Mouse (Mus musculus) thymus, postnatal 25 days (tissue): ENCODE data around the gene Ddx5.
A peak's percentile ranks its signal among the peaks of the same experiment; 100 is the strongest.
"Not testable (repeated sequence)": the region's sequence is repeated elsewhere in the genome, so short reads cannot be mapped to it uniquely, and the experiment has no call there.

Source experiments
- DNase-seq: peaks from one replicate; pipeline ENCODE4 v3.0.0; 2022

The Ddx5 gene

DNA sequence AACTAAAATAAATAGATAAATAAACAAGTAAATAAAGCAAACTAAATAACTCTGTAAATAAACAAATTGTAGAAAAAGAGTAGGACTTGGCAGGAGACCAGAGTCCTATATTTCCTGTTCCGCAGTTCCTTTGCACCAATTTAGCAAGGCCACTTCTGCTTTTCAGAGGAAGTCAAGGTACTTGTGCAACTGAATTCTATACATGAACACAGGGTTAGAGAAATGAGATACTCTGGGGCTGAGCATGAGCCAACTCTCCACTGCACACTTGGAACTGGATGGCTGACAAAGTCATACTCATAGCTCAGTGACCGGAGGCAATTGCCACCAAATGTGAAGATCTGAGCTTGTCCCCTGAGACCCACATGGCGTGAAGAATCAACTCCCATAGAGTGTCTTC is 30.0 kb downstream of the Ddx5 start:
- no peak for DNase-seq

DNA sequence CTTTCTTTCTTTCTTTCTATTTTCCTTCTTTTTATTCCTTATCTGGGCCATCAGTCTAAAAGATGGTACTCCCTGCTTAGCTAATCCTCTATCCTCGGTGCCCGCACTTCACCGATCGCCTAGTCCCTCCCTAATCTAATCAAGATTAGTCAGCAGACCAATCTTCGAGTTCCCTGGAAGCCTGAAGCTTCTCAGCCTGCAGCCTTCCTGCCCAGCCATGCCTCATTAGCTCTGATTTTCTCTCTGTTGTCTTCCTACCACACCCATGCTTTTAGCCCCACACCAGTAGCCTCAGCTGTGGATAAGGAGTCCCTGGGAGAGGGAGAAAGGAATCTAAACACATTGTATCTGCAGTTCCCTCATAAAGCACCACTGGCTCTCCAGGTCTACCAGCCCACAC is 33.4 kb downstream of the Ddx5 start:
- DNase-seq, result no peak

DNA sequence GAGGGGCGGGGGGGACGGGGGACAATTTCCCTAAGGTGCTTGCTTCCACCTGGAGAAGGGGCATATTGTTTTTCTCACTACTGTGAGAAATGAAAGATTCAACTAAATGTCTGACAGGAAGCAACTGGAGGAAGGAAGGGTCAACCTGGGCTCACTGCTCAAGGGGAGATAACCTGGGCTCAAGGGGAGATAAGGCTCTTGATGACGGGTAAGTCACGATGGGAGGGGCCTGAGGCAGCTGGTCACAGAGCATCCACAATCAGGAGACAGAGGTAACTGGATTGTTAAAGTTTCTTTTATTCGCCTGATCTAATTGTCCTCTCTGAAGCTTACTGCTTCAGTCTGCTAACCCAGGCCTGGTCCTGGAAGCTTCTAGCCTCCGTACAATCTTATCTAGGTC is 35.7 kb downstream of the Ddx5 start:
- no peak for DNase-seq

DNA sequence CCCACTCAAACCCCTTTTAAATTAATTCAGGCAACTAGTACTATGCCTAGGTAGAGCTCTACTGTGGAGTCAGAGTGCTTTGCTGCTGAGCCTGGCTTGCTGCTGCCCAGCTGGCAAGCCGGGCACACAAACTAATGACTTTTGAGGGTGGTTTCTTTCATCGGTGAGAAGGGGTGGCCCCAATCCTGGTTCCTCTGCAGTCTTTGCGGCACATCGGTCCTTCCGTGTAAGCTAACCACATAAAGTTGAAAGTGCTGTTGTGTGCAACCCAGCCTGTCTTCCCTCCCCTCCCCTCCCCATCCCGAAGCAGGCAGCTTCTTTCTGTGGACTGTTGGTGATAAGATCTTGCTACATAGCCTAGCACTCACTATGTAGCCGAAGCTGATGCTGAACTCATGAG is 36.9 kb downstream of the Ddx5 start:
- DNase-seq, result peak; percentile 65

DNA sequence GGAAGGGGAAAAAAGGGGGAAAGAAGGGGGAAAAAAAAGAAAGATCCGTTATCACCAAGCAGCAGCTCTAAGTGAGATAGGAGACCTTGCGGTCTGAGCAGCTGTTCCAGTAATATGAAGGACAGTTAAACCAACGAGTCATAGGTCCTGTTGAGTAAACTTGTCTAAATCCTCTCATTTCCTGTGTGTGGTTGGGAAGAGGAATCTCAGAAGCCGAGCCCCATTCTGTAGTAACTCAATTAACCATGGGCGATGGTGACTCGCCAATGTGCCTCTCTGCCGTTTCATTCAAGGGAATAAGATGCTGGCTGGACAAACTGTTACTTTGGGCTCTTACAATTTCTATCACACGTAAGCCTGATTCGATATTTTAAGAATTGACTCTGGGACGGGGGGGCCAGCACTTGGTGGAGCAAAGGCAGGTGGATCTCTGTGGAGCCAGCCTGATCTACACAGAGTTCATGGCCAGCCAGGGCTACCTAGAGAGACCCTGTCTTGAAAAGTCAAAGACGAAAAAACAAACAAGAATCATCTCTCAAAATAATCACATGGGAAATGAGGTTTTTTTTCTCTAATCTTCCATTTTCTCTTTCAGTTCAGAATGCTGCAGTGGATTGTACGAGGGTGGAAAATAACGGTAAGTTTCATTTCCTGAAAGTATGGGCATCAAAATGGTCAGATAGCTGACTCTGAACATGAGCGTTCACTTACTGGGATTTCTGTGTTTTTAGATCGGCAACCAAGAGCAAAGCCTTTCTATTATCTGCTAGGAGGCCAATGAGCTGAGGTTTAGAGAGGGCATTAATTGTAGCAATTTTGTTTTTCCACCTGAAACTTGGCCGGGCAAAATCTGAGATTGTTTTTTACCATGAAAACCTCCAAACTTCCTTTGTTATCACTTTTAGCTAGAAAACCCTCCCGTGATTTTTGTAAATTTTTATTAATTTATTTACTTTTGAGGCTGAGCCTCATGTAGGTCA is 37.7 kb downstream of the Ddx5 start, which contains the start of gene Milr1:
Gene Milr1 (plus strand): TSS at position 188 of the 980 bp plus-strand sequence.
- peak; percentile 42 for DNase-seq

DNA sequence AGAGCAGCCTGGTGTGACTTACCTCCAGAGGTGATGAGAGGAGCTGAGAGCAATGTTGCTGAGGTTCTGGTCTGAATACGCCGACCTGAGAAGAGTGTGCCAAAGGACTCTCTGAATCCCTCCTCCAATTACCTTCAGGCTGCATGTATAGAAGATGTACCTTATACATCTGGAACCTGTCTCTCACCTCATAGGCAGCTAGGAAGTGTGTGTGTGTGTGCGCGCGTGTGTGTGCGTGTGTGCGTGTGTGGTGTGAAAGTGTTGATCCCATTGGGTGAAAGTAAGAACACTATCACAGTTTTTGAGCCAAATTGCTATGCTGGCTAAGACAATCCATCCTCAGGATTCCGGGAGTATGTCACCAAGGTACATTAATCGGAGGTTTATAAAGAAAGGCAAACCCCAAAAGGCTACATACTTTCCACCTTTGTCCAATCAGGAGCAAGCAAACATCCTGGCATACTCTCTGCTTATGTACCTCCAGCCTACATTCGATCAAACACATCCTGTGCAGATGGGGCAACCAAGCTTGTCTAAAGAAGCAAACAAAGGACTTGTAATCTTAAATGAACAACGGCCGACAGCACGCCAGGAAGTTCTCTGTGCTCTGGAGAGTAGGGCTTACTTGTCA is 38.7 kb downstream of the Ddx5 start, which contains the start of gene Pecam1:
Gene Pecam1 (minus strand): TSS at position 508 of the 631 bp plus-strand sequence.
- DNase-seq, result peak; percentile 71

DNA sequence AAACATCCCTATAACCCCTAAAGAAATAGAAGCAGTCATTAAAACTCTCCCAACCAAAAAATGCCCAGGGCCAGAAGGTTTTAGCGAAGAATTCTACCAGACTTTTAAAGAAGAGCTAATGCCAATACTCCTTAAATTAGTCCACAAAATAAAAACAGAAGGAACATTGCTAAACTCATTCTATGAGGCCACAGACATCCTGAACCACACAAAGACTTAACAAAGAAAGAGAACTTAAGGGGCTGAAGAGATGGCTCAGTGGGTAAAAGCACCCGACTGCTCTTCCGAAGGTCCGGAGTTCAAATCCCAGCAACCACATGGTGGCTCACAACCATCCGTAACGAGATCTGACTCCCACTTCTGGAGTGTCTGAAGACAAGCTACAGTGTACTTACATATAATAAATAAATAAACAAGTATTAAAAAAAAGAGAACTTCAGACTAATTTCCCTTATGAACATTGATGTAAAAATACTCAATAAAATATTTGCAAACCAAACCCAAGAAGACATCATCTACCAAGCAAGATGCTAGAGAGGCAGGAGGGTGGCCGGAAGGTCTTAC is 39.3 kb downstream of the Ddx5 start:
- not testable (repeated sequence) for DNase-seq

DNA sequence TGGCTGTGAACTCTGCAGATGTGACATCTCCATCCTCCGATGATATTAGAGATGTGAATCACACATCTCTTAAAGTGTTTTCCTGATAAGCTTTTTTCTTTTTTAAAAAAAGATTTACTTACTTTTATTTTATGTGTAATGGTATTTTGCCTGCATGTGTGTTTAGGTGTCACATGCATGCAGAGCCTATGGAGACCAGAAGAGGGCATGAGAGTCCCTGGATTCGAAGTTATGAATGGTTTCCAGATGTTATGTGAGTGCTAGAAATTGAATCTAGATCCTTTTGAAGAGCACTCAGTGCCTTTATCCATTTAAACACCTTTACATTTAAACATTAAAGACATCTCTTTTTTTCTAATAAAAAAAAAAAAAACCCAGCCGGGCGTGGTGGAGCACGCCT is 44.0 kb downstream of the Ddx5 start:
- DNase-seq, result no peak

DNA sequence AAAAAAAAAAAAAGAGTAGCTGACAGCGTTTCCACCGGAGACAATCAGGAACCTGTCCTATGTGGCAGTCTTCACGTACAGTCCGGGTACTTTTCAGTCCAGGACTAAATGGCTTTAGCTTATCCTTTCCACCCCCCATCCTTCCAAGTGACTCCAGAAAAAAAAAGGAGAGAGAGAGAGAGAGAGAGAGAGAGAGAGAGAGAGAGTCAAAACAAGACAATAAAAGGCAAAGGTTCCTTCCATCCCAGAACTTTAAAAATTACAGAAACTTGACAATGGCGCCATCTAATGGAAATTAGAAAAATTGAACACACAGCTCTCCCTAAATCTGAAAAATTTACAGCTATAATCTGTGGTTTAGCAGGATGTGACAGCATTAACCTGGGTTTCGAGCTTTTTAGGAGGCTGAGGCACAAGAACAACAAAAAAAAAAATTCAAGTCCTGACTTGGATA is 46.6 kb downstream of the Ddx5 start:
- DNase-seq, result no peak

DNA sequence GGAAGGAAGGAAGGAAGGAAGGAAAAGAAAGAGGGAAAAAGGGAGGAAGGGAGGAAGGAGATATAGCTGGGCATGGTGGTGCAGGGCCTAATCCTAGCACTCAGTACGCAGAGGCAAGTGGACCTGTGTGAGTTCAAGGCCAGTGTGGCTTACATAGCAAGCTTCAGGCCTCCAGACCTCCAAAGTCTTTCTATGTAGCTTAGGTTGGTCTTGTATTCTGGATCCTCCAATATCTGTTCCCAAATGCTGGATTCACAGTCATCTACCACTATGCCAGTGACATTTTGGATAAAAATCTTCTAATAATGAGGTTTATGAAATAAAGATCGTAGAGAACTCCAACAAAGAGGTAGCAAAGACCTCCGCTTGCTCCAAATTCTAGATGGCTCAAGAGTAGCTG is 47.2 kb downstream of the Ddx5 start:
- no peak for DNase-seq

DNA sequence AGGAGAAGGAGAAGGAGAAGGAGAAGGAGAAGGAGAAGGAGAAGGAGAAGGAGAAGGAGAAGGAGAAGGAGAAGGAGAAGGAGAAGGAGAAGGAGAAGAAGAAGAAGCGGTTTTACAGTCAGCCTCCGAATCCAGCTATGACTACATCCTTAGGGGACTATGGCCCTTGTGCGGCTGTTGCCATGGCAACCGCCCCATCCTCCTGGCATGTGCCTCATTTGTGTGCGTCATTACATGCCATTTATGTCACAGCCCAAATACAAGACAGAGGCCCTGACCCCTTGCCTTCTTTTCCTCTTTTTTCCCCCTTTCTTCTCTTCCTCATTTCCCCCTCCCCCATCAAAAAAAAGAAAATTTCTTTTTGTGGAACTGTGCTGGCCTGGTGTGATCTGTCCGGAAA is 47.8 kb downstream of the Ddx5 start:
- DNase-seq, result no peak

DNA sequence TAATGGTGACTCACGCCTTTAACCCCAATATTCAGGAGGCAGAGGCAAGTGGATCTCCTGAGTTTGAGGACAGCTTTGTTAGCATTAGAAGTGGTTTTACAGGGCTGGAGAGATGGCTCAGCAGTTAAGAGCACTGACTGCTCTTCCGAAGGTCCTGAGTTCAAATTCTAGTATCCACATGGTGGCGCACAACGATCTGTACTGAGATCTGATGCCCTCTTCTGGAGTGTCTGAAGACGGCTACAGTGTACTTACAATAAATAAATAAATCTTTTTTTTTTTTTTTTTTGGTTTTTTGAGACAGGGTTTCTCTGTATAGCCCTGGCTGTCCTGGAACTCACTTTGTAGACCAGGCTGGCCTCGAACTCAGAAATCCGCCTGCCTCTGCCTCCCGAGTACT is 48.3 kb downstream of the Ddx5 start:
- DNase-seq, result not testable (repeated sequence)

DNA sequence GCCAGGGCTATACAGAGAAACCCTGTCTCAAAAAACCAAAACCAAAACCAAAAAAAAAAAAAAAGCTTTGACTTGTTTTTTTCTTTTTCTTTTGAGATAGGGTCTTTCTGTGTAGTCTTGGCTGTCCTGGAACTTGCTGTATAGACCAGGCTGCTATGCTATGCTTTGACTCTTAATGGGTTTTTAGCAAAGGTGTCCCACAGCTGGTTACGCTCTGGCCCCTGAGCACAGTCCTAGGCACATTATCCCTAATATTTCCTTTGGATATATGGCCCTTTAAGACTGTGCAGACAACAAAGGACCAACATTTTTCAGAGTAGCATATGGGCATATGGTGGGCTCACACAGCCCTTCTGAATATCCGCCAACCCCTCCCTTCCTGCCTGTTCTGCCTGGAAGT is 49.9 kb downstream of the Ddx5 start:
- DNase-seq, result no peak

DNA sequence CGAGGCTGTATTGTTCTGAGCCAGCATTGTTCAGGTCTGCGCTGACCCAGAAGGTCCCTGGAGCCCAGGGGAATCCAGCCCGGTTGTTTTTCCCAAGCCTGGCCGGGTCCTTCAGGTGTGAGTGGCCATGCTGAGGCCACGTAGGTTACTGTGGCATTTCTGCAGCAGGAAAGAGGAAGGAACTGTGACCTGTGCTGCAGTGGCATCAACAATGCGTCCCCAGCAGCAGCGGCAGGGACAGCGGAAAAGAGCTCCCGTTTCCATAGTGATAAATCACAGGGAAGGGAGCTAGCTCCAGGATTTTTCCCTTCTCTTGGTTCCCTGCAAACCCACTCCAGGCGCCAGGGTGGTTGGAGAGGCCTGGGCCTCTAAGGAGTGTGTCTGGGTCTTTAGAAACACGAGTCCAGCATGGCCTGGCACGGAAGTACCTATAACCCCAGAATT is 51.8 kb downstream of the Ddx5 start:
- DNase-seq, result no peak

DNA sequence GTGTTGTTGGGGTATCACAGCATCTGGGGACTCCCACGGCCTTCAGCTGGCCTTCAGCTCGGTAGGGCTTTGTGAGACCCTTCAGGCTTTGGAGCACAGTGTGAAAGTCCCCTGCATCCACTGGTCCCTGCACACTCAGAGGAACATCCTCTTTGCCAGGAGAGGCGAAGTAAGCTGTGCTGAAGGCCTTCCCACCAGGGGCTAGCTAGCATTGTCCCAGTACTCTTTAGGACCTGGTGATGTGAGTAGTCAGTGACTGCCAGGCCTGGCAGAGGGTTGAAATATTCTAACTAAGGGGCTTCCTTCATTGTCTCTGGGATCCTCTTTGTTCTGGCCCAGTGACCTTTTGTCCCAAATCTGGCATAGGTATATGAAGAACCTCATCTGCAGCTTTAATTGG is 52.4 kb downstream of the Ddx5 start:
- DNase-seq, result no peak

DNA sequence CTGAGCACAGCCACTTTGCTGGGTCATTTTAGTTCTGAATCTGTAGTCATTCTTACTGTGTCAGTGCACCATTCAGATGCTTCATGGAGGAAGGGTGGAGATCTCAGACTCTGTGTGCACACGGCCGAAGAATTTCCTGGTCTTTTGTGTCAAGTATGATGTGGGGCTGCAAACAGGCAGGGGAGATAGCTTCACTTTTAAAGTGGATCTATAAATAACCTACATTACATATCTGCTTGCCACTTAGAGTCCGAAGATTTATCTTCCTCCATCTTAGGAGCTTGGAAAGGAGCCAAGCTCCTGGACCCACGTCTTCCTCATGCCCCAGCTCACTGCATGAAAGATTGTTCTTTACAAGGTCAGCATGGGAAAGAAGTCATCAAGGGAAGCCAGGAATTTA is 58.3 kb downstream of the Ddx5 start:
- DNase-seq, result no peak
